Mouse (Mus musculus) heart, postnatal 10 days (tissue): Measurements from ENCODE around the gene Vash2. TPM values are rescaled to one million over a fixed set of nuclear protein-coding genes. Genes with fewer than 3 reads are reported as not detected.
"Not testable (repeated sequence)": the region's sequence is repeated elsewhere in the genome, so short reads cannot be mapped to it uniquely, and the experiment has no call there.

Experiments
- DNase-seq, 2 experiments: peaks; one replicate each; pipeline ENCODE4 v3.0.0; 2021
- intact Hi-C: fragments of 180-260 bp; cut with DNase I; formaldehyde crosslinking; loops from one replicate; pipeline ENCODE4 v1.15.1; 2025
- total RNA-seq, 2 experiments: library from RNA; stranded (reverse); gene quantifications; 2 replicates each; pipeline ENCODE4 v1.2.3; 2021

Gene Vash2
- total RNA-seq, 2 experiments from 2014 or later, result 6.3 to 7.5 TPM

DNA sequence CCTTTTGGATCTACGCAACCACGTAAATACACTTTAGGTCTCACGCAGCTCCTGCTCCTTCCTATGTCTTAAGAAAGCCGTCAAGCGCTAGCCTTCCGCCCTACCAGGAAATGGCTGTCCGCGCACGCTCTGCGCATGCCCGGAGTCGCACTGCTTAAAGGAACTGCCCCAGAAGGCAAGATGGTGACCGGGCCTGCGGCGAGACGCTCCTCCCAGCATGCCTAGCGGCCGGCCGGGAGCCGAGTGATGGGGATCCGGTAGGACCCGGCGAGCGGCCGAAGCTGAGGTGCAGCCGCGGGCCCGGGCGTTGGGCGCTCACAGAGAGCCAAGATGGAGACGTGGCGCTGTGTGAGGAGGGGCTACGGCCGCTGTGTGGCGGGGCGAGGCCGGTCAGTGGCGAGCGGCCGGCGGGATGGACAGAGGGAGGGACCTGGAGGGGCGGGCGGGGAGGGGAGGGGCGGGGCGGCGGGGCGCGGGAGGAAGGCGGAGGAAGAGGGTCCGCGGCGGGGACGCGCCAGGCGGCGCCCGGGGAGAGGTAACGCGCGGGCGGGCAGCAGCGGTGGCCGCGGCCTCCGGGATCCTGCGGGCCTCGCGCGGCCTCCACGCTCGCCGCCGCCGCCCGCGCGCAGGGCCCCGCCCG lies 50.6 kb downstream of the Vash2 start:
- peak; percentile 98 for DNase-seq
- intact Hi-C loops, result no loop called here

DNA sequence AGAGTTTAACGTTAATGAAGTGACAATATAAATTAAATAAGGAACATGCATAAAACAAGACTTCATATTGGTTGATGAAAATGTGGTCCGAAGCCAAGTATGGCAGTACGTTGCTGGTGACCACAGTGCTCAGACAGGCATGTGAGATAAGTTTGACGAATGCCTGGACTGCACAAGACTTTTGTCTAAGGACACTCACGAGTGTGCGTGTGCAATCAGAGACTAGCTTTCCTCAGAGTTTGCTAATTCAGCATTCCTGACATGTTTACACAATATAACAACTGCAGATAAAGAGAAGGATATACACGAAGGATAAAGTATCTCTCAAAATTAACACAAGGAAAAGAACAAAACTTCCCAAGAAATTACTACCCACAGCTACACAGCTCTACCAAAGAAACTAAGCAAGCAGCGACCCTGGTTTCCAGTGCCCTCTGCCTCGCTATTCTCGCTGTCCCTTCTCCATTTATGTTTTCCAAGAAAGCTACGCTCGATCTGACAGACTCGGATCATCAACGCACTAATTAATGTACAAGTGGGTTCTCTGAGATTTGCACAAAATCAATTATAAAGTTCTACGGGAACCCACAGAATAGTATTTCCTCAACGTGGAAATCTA lies 51.2 kb downstream of the Vash2 start:
- DNase-seq, result peak in 1 of 2 experiments; percentile 23

GRCm38 (mm10) chr1:190927311-190927710 lies 51.8 kb downstream of the Vash2 start:
- intact Hi-C loops, result no loop called here
- DNase-seq, result no peak

More for the DNA sequence above, 51.2 kb downstream of the Vash2 start:
- intact Hi-C loops, result no loop called here

GRCm38 (mm10) chr1:190924812-190925211 lies 54.3 kb downstream of the Vash2 start, which contains the start of gene Angel2:
Angel2 (plus strand) TSS chr1:190925112.
- DNase-seq, intact Hi-C loops: not testable (repeated sequence)

DNA sequence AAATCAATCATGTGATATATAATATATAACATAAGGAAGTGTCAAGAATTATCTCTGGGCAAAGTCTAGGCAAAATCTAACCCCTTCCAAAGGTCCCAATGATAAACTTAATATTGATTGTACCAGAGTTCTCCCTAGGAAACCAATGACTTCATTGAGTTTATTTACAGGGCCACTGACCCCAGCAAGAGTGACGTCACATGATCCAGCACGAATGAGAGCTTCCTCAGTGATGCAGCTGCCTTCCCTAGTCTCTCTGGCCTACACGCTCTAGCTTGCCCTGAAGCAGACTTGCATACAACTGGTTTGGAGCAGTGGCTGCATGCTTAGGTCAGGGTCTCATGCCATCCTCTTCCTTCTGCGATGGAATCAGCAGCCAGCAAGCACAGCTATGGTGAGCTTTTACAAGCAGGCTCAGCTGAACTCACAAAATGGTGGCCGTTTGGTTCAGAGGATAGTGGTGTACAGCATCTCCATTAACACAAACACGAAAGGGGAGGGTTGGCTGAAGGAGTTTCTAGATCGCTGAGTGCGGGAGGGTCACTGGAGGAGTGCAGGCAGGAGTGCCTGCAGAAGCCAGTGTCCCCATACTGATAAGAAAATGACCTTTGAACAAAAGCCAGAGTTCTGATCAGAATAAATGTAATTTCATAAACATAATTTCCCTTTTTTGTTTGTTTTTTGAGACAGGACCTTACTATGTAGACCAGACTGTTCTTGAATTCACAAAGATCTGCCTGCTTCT lies 59.2 kb downstream of the Vash2 start:
- DNase-seq, result no peak
- intact Hi-C loops, result no loop called here

GRCm38 (mm10) chr1:190918938-190919337 lies 60.2 kb downstream of the Vash2 start:
- intact Hi-C loops, result no loop called here
- no peak for DNase-seq

DNA sequence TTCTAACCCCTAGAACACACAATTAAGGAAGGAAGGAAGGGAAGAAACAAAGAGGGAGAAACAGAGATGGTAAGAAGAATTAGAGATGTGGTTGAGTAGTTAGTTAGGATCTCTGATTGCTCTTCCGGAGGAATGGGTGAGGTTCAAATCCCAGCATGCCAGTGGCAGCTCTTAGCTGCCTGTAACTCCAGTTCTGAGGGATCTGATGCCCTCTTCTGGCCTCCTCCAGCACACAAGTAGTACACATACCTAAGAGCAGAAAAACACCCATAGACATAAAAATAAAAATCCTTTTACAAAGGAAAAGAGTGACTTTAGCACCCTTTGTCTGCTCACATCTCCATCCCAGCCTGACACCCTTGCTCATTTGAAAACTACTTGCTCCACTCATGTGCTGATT lies 66.5 kb downstream of the Vash2 start:
- DNase-seq, result no peak
- intact Hi-C loops, result no loop called here

- intact Hi-C loops, result no loop called here
Measured at GRCm38 (mm10) chr1:190911415-190912123, 67.5 kb downstream of the Vash2 start, which contains the start of gene Rps6kc1. Rps6kc1 (minus strand) TSS chr1:190911770.

GRCm38 (mm10) chr1:190910836-190911235 lies 68.3 kb downstream of the Vash2 start:
- intact Hi-C loops, result no loop called here
- no peak for DNase-seq

More at GRCm38 (mm10) chr1:190911415-190912123, 67.5 kb downstream of the Vash2 start, which contains the start of gene Rps6kc1:
- DNase-seq, result peak; percentile 81 to 90

DNA sequence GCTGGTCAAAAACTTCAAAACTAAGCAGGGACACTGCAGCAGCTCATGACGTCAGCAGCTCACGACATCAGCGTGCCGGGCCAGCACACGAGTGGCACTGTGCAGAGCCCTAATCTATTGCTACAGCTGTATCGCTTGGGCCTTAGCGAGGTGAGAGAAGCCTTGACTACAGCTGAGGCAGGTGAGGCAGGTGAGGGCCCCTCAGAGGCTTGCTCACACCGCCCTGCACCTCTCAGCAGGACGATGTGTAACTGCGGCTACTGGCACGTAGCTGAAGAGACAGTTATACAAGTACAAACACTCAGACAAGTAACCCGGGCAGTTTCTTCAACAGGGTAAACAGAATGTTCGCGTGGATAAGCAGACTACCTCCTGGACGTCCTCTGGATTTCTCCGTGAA lies 74.4 kb downstream of the Vash2 start:
- DNase-seq, result no peak
- intact Hi-C loops, result no loop called here

GRCm38 (mm10) chr1:190904136-190904535 lies 75.0 kb downstream of the Vash2 start:
- intact Hi-C loops, result no loop called here
- DNase-seq, result no peak

DNA sequence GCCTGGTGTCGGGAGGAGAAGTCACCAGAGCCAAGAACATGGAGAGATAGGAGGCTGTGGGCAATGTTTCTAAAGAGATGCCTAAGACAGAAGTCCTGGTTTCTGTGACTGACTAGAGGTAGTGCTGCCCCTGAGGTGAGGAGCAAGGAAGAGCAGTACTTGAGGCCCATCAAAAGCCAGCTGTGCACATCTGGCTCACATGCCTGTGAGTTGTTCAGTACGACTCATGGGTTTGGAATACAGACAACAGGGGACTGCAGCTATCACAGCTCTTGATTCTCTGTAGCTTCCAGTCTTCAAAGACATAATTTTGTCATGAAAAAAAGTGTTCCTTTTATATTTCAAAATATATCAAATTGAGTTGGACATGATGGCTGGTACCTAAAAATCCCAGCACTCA lies 78.0 kb downstream of the Vash2 start:
- peak in 1 of 2 experiments; percentile 18 for DNase-seq
- intact Hi-C loops, result no loop called here

GRCm38 (mm10) chr1:190898899-190899575 lies 80.1 kb downstream of the Vash2 start:
- peak; percentile 33 to 42 for DNase-seq
- intact Hi-C loops, result no loop called here

DNA sequence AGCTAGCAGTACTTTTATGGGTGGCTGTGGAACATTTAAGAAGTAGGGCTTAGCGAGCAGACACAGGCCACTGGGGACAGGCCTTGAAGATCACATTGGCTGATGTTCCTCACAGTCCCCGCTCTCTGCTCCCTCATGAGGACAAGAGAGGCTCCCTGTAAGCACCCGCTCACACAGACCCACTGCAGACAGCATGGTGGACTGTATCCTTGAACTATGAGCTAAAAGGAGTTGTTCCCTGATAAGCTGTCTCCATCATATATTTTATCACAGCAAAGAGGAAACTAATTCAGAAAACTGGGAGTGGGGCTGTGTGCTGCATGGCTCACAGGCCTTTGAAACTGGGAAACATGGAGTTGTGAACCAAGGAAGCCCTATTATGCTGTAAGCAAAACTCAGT lies 80.9 kb downstream of the Vash2 start:
- intact Hi-C loops, result no loop called here
- no peak for DNase-seq

Other genes starting within 250 kb of the Vash2 start
- 10 to 100 TPM; 22.2 to 23.1 TPM for gene Rps6kc1, start 67.5 kb downstream of the Vash2 start, total RNA-seq
- 10 to 100 TPM; 28.1 to 32.9 TPM for gene Angel2, start 54.2 kb downstream of the Vash2 start, total RNA-seq
- gene Flvcr1, start 46.9 kb upstream of the Vash2 start, total RNA-seq, result 10 to 100 TPM in 1 of 2 experiments, 1 to 10 TPM in 1; 8.8 to 10.3 TPM
- not detected for gene Spata45, start 57.3 kb upstream of the Vash2 start, total RNA-seq
- 10 to 100 TPM; 20.6 to 26.8 TPM for gene Tatdn3, start 83.6 kb upstream of the Vash2 start, total RNA-seq
- gene Nsl1, start 83.7 kb upstream of the Vash2 start, total RNA-seq, result 1 to 10 TPM; 2.3 to 2.7 TPM
- under 1 TPM; 0.57 to 0.97 TPM for gene Batf3, start 118.6 kb upstream of the Vash2 start, total RNA-seq
- not detected for gene Fam71a, start 185.5 kb upstream of the Vash2 start, total RNA-seq
- gene Atf3, start 238.7 kb upstream of the Vash2 start, total RNA-seq, result 1 to 10 TPM; 5.3 to 5.6 TPM